Mouse (Mus musculus): ENCODE measurements around the gene Acrbp.

DNA sequence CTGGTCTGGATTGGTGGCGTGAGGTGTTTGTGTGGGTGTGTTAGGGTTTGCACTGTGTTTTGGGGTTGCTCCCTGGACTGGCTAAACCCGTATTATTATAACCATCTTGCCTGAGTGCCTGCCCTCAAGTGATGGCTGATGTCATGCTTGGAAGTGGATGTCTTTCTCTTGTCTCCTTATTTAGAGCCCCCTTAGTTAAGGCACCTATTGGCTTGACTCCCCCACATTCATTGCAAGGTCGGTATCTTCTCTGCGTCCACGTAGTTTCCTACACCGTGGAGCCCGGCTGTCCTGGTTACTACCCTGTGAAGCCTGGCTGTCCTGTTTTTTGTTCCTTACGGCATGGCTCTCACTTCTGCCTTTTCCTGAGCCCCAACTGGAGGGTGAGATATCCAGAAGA is 48.5 kb downstream of the Acrbp start:
- TF ChIP-seq CTCF (IDR thresholded peaks at IDR 0.05; ENCODE audit: low read depth, low read length): no peak
- TF ChIP-seq POLR2A (IDR thresholded peaks at IDR 0.05; ENCODE audit: extremely low read depth, insufficient read depth, low read length): no peak
